Mouse (Mus musculus): ENCODE data around the gene Polr2f.

GRCm38 (mm10) chr15:79131442-79131841 is 9.4 kb upstream of the Polr2f start:
- TF ChIP-seq CTCF (IDR thresholded peaks at IDR 0.05) = no peak
- peak; percentile 99 for TF ChIP-seq EP300 (IDR thresholded peaks at IDR 0.05)

Data from lung, postnatal 0 days (tissue).